Mouse (Mus musculus) CH12.LX (cell line): ENCODE measurements around the gene Ints1. TPM values are rescaled to one million over a fixed set of nuclear protein-coding genes. Genes with fewer than 3 reads are reported as not detected.

Experiments
- DNase-seq: peaks from one replicate; pipeline ENCODE4 v3.0.0-alpha.2; 2013; ENCODE audit errors: extremely low read depth
- H3K27ac ChIP-seq: 2 replicates; pipeline ENCODE4 v1.5.1; 2012; ENCODE audit warnings: low read depth, mild to moderate bottlenecking, control low read depth, moderate library complexity; ENCODE audit not compliant: insufficient read depth
- H3K27me3 ChIP-seq: replicated peaks from 2 replicates; pipeline ENCODE3; 2012; ENCODE audit warnings: inconsistent platforms
- H3K36me3 ChIP-seq, 2 experiments: replicated peaks in 1 of 2; 2 replicates each; pipeline versions ENCODE3 to v1.6.1; 2012; ENCODE audit warnings: inconsistent platforms in 1 of 2, low read length in 1 of 2, mild to moderate bottlenecking in 1 of 2, mixed read lengths in 1 of 2, moderate library complexity in 1 of 2; ENCODE audit not compliant: control insufficient read depth in 1 of 2, insufficient read depth in 1 of 2
- H3K4me1 ChIP-seq, 2 experiments: 2 replicates each; pipeline ENCODE4 v1.6.1; 2012; ENCODE audit warnings: inconsistent platforms in 1 of 2, moderate library complexity in 1 of 2; ENCODE audit not compliant: insufficient read depth in 2 of 2, control insufficient read depth in 1 of 2
- H3K4me2 ChIP-seq: 2 replicates; pipeline ENCODE4 v1.6.1; 2012; ENCODE audit warnings: low read depth, mild to moderate bottlenecking, control low read depth; ENCODE audit not compliant: poor library complexity, insufficient read depth, severe bottlenecking
- H3K4me3 ChIP-seq, 3 experiments: fragments of 150-350 bp in 1 of 3; sonication (generic) in 1 of 3; replicated peaks in 1 of 3; 2 replicates each; pipeline versions ENCODE3 to v1.5.1; 2011 to 2012; ENCODE audit warnings: low read depth in 2 of 3, low read length in 2 of 3, mild to moderate bottlenecking in 2 of 3, moderate library complexity in 2 of 3, control low read depth in 1 of 3, improper control_type of control experiment in 1 of 3, inconsistent platforms in 1 of 3, mixed read lengths in 1 of 3; ENCODE audit not compliant: poor library complexity in 1 of 3
- H3K79me2 ChIP-seq: replicated peaks from 2 replicates; pipeline ENCODE4 v1.6.1; 2012; ENCODE audit warnings: mild to moderate bottlenecking, moderate library complexity; ENCODE audit not compliant: control insufficient read depth, poor library complexity, insufficient read depth, severe bottlenecking; ENCODE audit errors: extremely low read depth
- H3K9ac ChIP-seq: 2 replicates; pipeline ENCODE4 v1.6.1; 2012; ENCODE audit warnings: low read depth, mild to moderate bottlenecking, control low read depth, moderate library complexity; ENCODE audit not compliant: insufficient read depth
- H3K9me3 ChIP-seq: replicated peaks from 2 replicates; pipeline ENCODE3; 2012; ENCODE audit warnings: low read length, inconsistent platforms, mixed read lengths
- CHD1 ChIP-seq: IDR thresholded peaks from 2 replicates; pipeline ENCODE4 v1.6.1; 2012; ENCODE audit warnings: low read depth, low read length, improper control_type of control experiment, inconsistent platforms
- E2F4 ChIP-seq: IDR thresholded peaks from 2 replicates; pipeline ENCODE4 v1.6.1; 2011; ENCODE audit warnings: low read depth, low read length, improper control_type of control experiment; ENCODE audit not compliant: insufficient replicate concordance
- ELF1 ChIP-seq: IDR thresholded peaks from 2 replicates; pipeline ENCODE4 v1.6.1; 2014; ENCODE audit warnings: low read depth, mild to moderate bottlenecking, inconsistent platforms, low read length, improper control_type of control experiment
- HCFC1 ChIP-seq: IDR thresholded peaks from 2 replicates; pipeline ENCODE4 v1.6.1; 2012; ENCODE audit warnings: low read depth, mild to moderate bottlenecking, inconsistent platforms, low read length, improper control_type of control experiment
- JUN ChIP-seq: IDR thresholded peaks from 2 replicates; pipeline ENCODE4 v1.6.1; 2011; ENCODE audit warnings: low read depth, mild to moderate bottlenecking, low read length, improper control_type of control experiment, moderate library complexity; ENCODE audit not compliant: insufficient read depth
- JUND ChIP-seq: conservative IDR thresholded peaks from 2 replicates; pipeline ENCODE4 v1.6.1; 2011; ENCODE audit warnings: low read depth, low read length, improper control_type of control experiment
- MAZ ChIP-seq: IDR thresholded peaks from 2 replicates; pipeline ENCODE4 v1.6.1; 2012; ENCODE audit warnings: low read depth, mild to moderate bottlenecking, inconsistent platforms, low read length, improper control_type of control experiment, moderate library complexity
- MXI1 ChIP-seq: IDR thresholded peaks from 2 replicates; pipeline ENCODE4 v1.6.1; 2011; ENCODE audit warnings: mild to moderate bottlenecking, low read depth, low read length, improper control_type of control experiment
- MYC ChIP-seq: IDR thresholded peaks from 2 replicates; pipeline ENCODE4 v1.6.1; 2011; ENCODE audit warnings: low read depth, mild to moderate bottlenecking, improper control_type of control experiment, low read length
- NELFE ChIP-seq: IDR thresholded peaks from 2 replicates; pipeline ENCODE4 v1.6.1; 2011; ENCODE audit warnings: low read depth, low read length, improper control_type of control experiment
- PAX5 ChIP-seq: IDR thresholded peaks from 2 replicates; pipeline ENCODE4 v1.6.1; 2012; ENCODE audit warnings: low read length, inconsistent platforms, mixed read lengths
- POLR2A ChIP-seq: IDR thresholded peaks from 2 replicates; pipeline ENCODE4 v1.6.1; 2011; ENCODE audit warnings: low read depth, mild to moderate bottlenecking, improper control_type of control experiment, low read length
- RAD21 ChIP-seq: IDR thresholded peaks from 2 replicates; pipeline ENCODE4 v1.6.1; 2011; ENCODE audit warnings: low read depth, mild to moderate bottlenecking, low read length, improper control_type of control experiment, moderate library complexity
- RCOR1 ChIP-seq: conservative IDR thresholded peaks from 2 replicates; pipeline ENCODE4 v1.6.1; 2012; ENCODE audit warnings: low read depth, mild to moderate bottlenecking, inconsistent platforms, low read length, improper control_type of control experiment
- SIN3A ChIP-seq: IDR thresholded peaks from 2 replicates; pipeline ENCODE4 v1.6.1; 2012; ENCODE audit warnings: low read length, improper control_type of control experiment, inconsistent platforms
- TBP ChIP-seq: conservative IDR thresholded peaks from 2 replicates; pipeline ENCODE4 v1.6.1; 2011; ENCODE audit warnings: low read depth, low read length, improper control_type of control experiment
- TCF12 ChIP-seq: IDR thresholded peaks from 2 replicates; pipeline ENCODE4 v1.6.1; 2014; ENCODE audit warnings: low read depth, mild to moderate bottlenecking, inconsistent platforms, low read length, improper control_type of control experiment
- ZMIZ1 ChIP-seq: IDR thresholded peaks from 2 replicates; pipeline ENCODE4 v1.6.1; 2012; ENCODE audit warnings: low read depth, mild to moderate bottlenecking, inconsistent platforms, low read length, improper control_type of control experiment
- ZNF384 ChIP-seq: IDR thresholded peaks from 2 replicates; pipeline ENCODE4 v1.6.1; 2012; ENCODE audit warnings: low read depth, low read length, improper control_type of control experiment, inconsistent platforms
- dilution Hi-C: fragments of 300-500 bp; cut with MboI; formaldehyde crosslinking; loops from 2 replicates; pipeline ENCODE4 v1.14.3; 2020; ENCODE audit warnings: low sequenced_read_pairs; ENCODE audit not compliant: extremely low pct_unique_long_range_greater_than_20kb, extremely low pct_ligation_motif_present
- in situ Hi-C: fragments of 300-500 bp; cut with MboI; formaldehyde crosslinking; loops from 3 replicates; pipeline ENCODE4 v1.14.3; 2019; ENCODE audit warnings: low sequenced_read_pairs, low pct_ligation_motif_present, low pct_unique_long_range_greater_than_20kb, mixed read lengths
- polyA plus RNA-seq: library from polyadenylated mRNA; unstranded; fragments of >175 nt; gene quantifications from 2 replicates; pipeline ENCODE4 v1.2.1, GENCODE M21; 2012; ENCODE audit warnings: low read depth; ENCODE audit not compliant: insufficient read length
- total RNA-seq, 2 experiments: library from RNA; depleted of rRNA; stranded (reverse); fragments of 300-350 nt in 1 of 2; fragments of >200 nt in 1 of 2; gene quantifications; 2 replicates each; pipeline ENCODE4 v1.2.3; 2012 to 2014

Gene Ints1
- total and polyA plus RNA-seq, 3 experiments: 19.8 to 88.2 (median 72.1) TPM

GRCm38 (mm10) chr5:139781406-139781805 lies 5.9 kb upstream of the Ints1 start:
- no peak overlapping the region for H3K4me2 ChIP-seq
- H3K4me3 ChIP-seq: no peak overlapping the region
- dilution Hi-C loops: no loop called here
- H3K9me3 ChIP-seq: no peaks in the 10 kb centered on the region
- no peak for DNase-seq
- H3K4me1 ChIP-seq: peaks cover 9 to 14% of the 10 kb centered on the region in 2 experiments
- H3K79me2 ChIP-seq: no peaks in the 10 kb centered on the region
- H3K9ac ChIP-seq: no peak overlapping the region
- no peak for TF ChIP-seq POLR2A
- TF ChIP-seq MXI1: no peak
- no peak for TF ChIP-seq RAD21
- in situ Hi-C loops: no loop called here
- H3K27ac ChIP-seq: no peak overlapping the region
- no peaks in the 10 kb centered on the region for H3K36me3 ChIP-seq
- H3K27me3 ChIP-seq: peaks cover 23% of the 10 kb centered on the region

- H3K9me3 ChIP-seq: no peaks in the 10 kb centered on the region
- H3K4me3 ChIP-seq: no peak overlapping the region
- peaks cover 9 to 34% of the 10 kb centered on the region in 2 experiments for H3K4me1 ChIP-seq
- peaks cover 18 to 21% of the 10 kb centered on the region in 2 experiments for H3K36me3 ChIP-seq
- no peak overlapping the region for H3K4me2 ChIP-seq
- no peak overlapping the region for H3K27ac ChIP-seq
- in situ Hi-C loops (no loop called here), dilution Hi-C loops (no loop called here)
- DNase-seq: no peak
- H3K79me2 ChIP-seq: peaks cover 14% of the 10 kb centered on the region; the same call in 1 of the 2 replicates
- H3K9ac ChIP-seq: no peak overlapping the region
- TF ChIP-seq E2F4 (no peak), POLR2A (no peak), ELF1 (no peak), MAZ (no peak), MYC (no peak), ZNF384 (no peak), JUND (no peak)
- no peaks in the 10 kb centered on the region for H3K27me3 ChIP-seq
Observed at GRCm38 (mm10) chr5:139776966-139777365, 1.5 kb upstream of the Ints1 start.

- no peak for DNase-seq
- dilution Hi-C loops: no loop called here
- H3K9ac ChIP-seq: no peak overlapping the region
- H3K27ac ChIP-seq: no peak overlapping the region
- H3K4me2 ChIP-seq: no peak overlapping the region
- no peaks in the 10 kb centered on the region for H3K9me3 ChIP-seq
- H3K79me2 ChIP-seq: no peaks in the 10 kb centered on the region
- in situ Hi-C loops: no loop called here
- H3K27me3 ChIP-seq: no peaks in the 10 kb centered on the region
- no peak for TF ChIP-seq ELF1
- TF ChIP-seq TBP: no peak
- no peak for TF ChIP-seq MXI1
- no peak for TF ChIP-seq JUN
- no peak for TF ChIP-seq SIN3A
- no peak for TF ChIP-seq HCFC1
- TF ChIP-seq CHD1: no peak
- no peak for TF ChIP-seq ZMIZ1
- no peak for TF ChIP-seq RCOR1
- no peak for TF ChIP-seq TCF12
- TF ChIP-seq PAX5: no peak
- TF ChIP-seq NELFE: no peak
- TF ChIP-seq MYC: no peak
- no peaks in the 10 kb centered on the region for H3K4me1 ChIP-seq
- H3K4me3 ChIP-seq: no peak overlapping the region
- peaks cover 93 to 97% of the 10 kb centered on the region in 2 experiments for H3K36me3 ChIP-seq
Observed at GRCm38 (mm10) chr5:139768216-139768615, 7.3 kb downstream of the Ints1 start.
